Mouse (Mus musculus): ENCODE results near the gene Per1. TPM values are rescaled to one million over a fixed set of nuclear protein-coding genes. Genes with fewer than 3 reads are reported as not detected.

Gene Per1
- polyA plus RNA-seq, 1 experiment from 2014 or later = 8.2 TPM

GRCm38 (mm10) chr11:69117737-69118695, 23.0 kb downstream of the Per1 start:
- Histone ChIP-seq H3K27me3 (no peaks in the 10 kb centered on the region), H3K36me3 (no peaks in the 10 kb centered on the region), H3K4me2 (replicated peaks) (peak overlapping the region; percentile 78), H3K27ac (replicated peaks) (peak overlapping the region; percentile 62), H3K4me1 (peaks cover 43% of the 10 kb centered on the region), H3K4me3 (peak overlapping the region; percentile 64), H3K9me3 (no peaks in the 10 kb centered on the region), H3K9ac (replicated peaks) (peak overlapping the region; percentile 60)
- ATAC-seq (replicated peaks) = no peak
- WGBS = under 1% methylated on average over 45 of the region's 45 CpGs

GRCm38 (mm10) chr11:69118765-69119164, 23.7 kb downstream of the Per1 start:
- Histone ChIP-seq H3K4me2 (replicated peaks) (peak overlapping the region; percentile 78), H3K4me1 (peaks cover 46% of the 10 kb centered on the region), H3K36me3 (no peaks in the 10 kb centered on the region), H3K9me3 (no peaks in the 10 kb centered on the region), H3K27me3 (no peaks in the 10 kb centered on the region), H3K4me3 (peak overlapping the region; percentile 64), H3K27ac (replicated peaks) (no peak overlapping the region; the same call in 1 of the 2 replicates), H3K9ac (replicated peaks) (no peak overlapping the region)
- no peak; the same call in 1 of the 2 replicates for ATAC-seq (replicated peaks)
- under 1% methylated on average over 15 of the region's 15 CpGs for whole genome bisulfite sequencing

- peaks cover 46% of the 10 kb centered on the region for H3K4me1 ChIP-seq
- WGBS = 37% methylated on average over 14 of the region's 14 CpGs
- H3K27ac ChIP-seq (replicated peaks) = no peak overlapping the region
- H3K36me3 ChIP-seq = no peaks in the 10 kb centered on the region
- H3K9ac ChIP-seq (replicated peaks) = no peak overlapping the region
- no peaks in the 10 kb centered on the region for H3K9me3 ChIP-seq
- ATAC-seq (replicated peaks) = no peak
- H3K4me2 ChIP-seq (replicated peaks) = peak overlapping the region; percentile 89
- no peaks in the 10 kb centered on the region for H3K27me3 ChIP-seq
- H3K4me3 ChIP-seq = peak overlapping the region; percentile 64
Measured at GRCm38 (mm10) chr11:69119446-69120155, 24.6 kb downstream of the Per1 start.

GRCm38 (mm10) chr11:69120221-69121000, 25.4 kb downstream of the Per1 start, which contains the start of gene Hes7:
Hes7 (plus strand) TSS chr11:69120404.
- no peak within 1 kb of the TSS for H3K27ac ChIP-seq (replicated peaks)
- 5% methylated on average over 27 of the region's 27 CpGs for WGBS

GRCm38 (mm10) chr11:69121001-69121740, 26.2 kb downstream of the Per1 start:
- H3K9me3 ChIP-seq = no peaks in the 10 kb centered on the region
- H3K36me3 ChIP-seq = no peaks in the 10 kb centered on the region
- H3K9ac ChIP-seq (replicated peaks) = peak overlapping the region; percentile 75
- no peak for ATAC-seq (replicated peaks)
- WGBS = 2% methylated on average over 29 of the region's 33 CpGs
- peaks cover 52% of the 10 kb centered on the region for H3K4me1 ChIP-seq
- no peak overlapping the region for H3K27ac ChIP-seq (replicated peaks)
- H3K4me3 ChIP-seq = peak overlapping the region; percentile 64
- peak overlapping the region; percentile 89 for H3K4me2 ChIP-seq (replicated peaks)
- no peaks in the 10 kb centered on the region for H3K27me3 ChIP-seq

More at GRCm38 (mm10) chr11:69120221-69121000, 25.4 kb downstream of the Per1 start, which contains the start of gene Hes7:
- peak within 1 kb of the TSS; percentile 89 for H3K4me2 ChIP-seq (replicated peaks)
- no peaks in the 10 kb centered on the region for H3K36me3 ChIP-seq
- H3K27me3 ChIP-seq = no peaks in the 10 kb centered on the region
- no peaks in the 10 kb centered on the region for H3K9me3 ChIP-seq
- peaks cover 46% of the 10 kb centered on the region for H3K4me1 ChIP-seq
- peak within 1 kb of the TSS; percentile 64 for H3K4me3 ChIP-seq
- H3K9ac ChIP-seq (replicated peaks) = peak within 1 kb of the TSS; percentile 75
- no peak for ATAC-seq (replicated peaks)

GRCm38 (mm10) chr11:69121741-69122335, 26.8 kb downstream of the Per1 start:
- no peaks in the 10 kb centered on the region for H3K9me3 ChIP-seq
- peaks cover 54% of the 10 kb centered on the region for H3K4me1 ChIP-seq
- H3K4me3 ChIP-seq = peak overlapping the region; percentile 64
- H3K27ac ChIP-seq (replicated peaks) = peak overlapping the region; percentile 76; the same call in 1 of the 2 replicates
- H3K27me3 ChIP-seq = no peaks in the 10 kb centered on the region
- H3K9ac ChIP-seq (replicated peaks) = peak overlapping the region; percentile 75
- WGBS = under 1% methylated on average over 28 of the region's 32 CpGs
- peak overlapping the region; percentile 89 for H3K4me2 ChIP-seq (replicated peaks)
- H3K36me3 ChIP-seq = no peaks in the 10 kb centered on the region
- ATAC-seq (replicated peaks) = no peak

- peak within 1 kb of the TSS; percentile 89 for H3K4me2 ChIP-seq (replicated peaks)
- peak within 1 kb of the TSS; percentile 64 for H3K4me3 ChIP-seq
- no peaks in the 10 kb centered on the region for H3K27me3 ChIP-seq
- H3K27ac ChIP-seq (replicated peaks) = peak within 1 kb of the TSS; percentile 76
- ATAC-seq (replicated peaks) = peak; percentile 69
- H3K9ac ChIP-seq (replicated peaks) = peak within 1 kb of the TSS; percentile 75
- under 1% methylated on average over 66 of the region's 66 CpGs for WGBS
- H3K36me3 ChIP-seq = no peaks in the 10 kb centered on the region
- H3K9me3 ChIP-seq = no peaks in the 10 kb centered on the region
- peaks cover 48% of the 10 kb centered on the region for H3K4me1 ChIP-seq
Measured at GRCm38 (mm10) chr11:69122336-69122951, 27.4 kb downstream of the Per1 start, which contains the start of gene 9130213A22Rik. 9130213A22Rik (minus strand) TSS chr11:69122589.

GRCm38 (mm10) chr11:69123056-69123692, 28.2 kb downstream of the Per1 start:
- Histone ChIP-seq H3K9ac (replicated peaks) (peak overlapping the region; percentile 75), H3K4me3 (peak overlapping the region; percentile 64), H3K36me3 (no peaks in the 10 kb centered on the region), H3K27me3 (no peaks in the 10 kb centered on the region), H3K27ac (replicated peaks) (peak overlapping the region; percentile 86), H3K4me1 (peaks cover 45% of the 10 kb centered on the region), H3K9me3 (no peaks in the 10 kb centered on the region), H3K4me2 (replicated peaks) (peak overlapping the region; percentile 89)
- under 1% methylated on average over 29 of the region's 29 CpGs for WGBS
- ATAC-seq (replicated peaks) = peak; percentile 17

- ATAC-seq (replicated peaks) = peak; percentile 59
- Histone ChIP-seq H3K4me2 (replicated peaks) (peak overlapping the region; percentile 89), H3K4me1 (peaks cover 40% of the 10 kb centered on the region), H3K27ac (replicated peaks) (peak overlapping the region; percentile 86), H3K9ac (replicated peaks) (peak overlapping the region; percentile 48), H3K27me3 (no peaks in the 10 kb centered on the region), H3K36me3 (no peaks in the 10 kb centered on the region), H3K9me3 (no peaks in the 10 kb centered on the region), H3K4me3 (peak overlapping the region; percentile 64)
- WGBS = under 1% methylated on average over 31 of the region's 31 CpGs
Measured at GRCm38 (mm10) chr11:69123693-69124497, 28.9 kb downstream of the Per1 start.

All from forebrain, embryonic 15.5 days (tissue).